Mouse (Mus musculus) heart, adult 8-10 months (tissue): Measurements from ENCODE around the gene Mogat2. TPM values are rescaled to one million over a fixed set of nuclear protein-coding genes. Genes with fewer than 3 reads are reported as not detected.

Experiments
- DNase-seq: peaks from one replicate; pipeline ENCODE4 v3.0.0; 2022; ENCODE audit warnings: low spot score
- total RNA-seq, 4 experiments: library from RNA; stranded (reverse); gene quantifications; 2 replicates each; pipeline ENCODE4 v1.2.4; 2022

Mogat2 gene
- total RNA-seq = not detected

GRCm38 (mm10) chr7:99238417-99238816 lies at the start of gene Mogat2:
Gene Mogat2, minus strand, starts transcription at chr7:99238619.
- no peak for DNase-seq

GRCm38 (mm10) chr7:99287287-99287686 lies 48.9 kb upstream of the Mogat2 start:
- no peak for DNase-seq

- no peak for DNase-seq
Observed at GRCm38 (mm10) chr7:99279586-99279985, 41.2 kb upstream of the Mogat2 start.

GRCm38 (mm10) chr7:99278309-99278708 lies 39.9 kb upstream of the Mogat2 start:
- no peak for DNase-seq

- no peak for DNase-seq
Observed at GRCm38 (mm10) chr7:99276679-99277078, 38.3 kb upstream of the Mogat2 start.

- DNase-seq = no peak
Observed at GRCm38 (mm10) chr7:99275131-99275530, 36.7 kb upstream of the Mogat2 start.

- DNase-seq = no peak
Observed at GRCm38 (mm10) chr7:99271630-99272029, 33.2 kb upstream of the Mogat2 start.

- no peak for DNase-seq
Observed at GRCm38 (mm10) chr7:99268951-99269945, 30.8 kb upstream of the Mogat2 start.

GRCm38 (mm10) chr7:99268506-99268900 lies 30.1 kb upstream of the Mogat2 start:
- DNase-seq = no peak

GRCm38 (mm10) chr7:99267897-99268505 lies 29.6 kb upstream of the Mogat2 start:
- DNase-seq = no peak

GRCm38 (mm10) chr7:99267251-99267896 lies 29.0 kb upstream of the Mogat2 start, which contains the start of gene Map6:
Gene Map6, plus strand, starts transcription at chr7:99267447.
- DNase-seq = no peak

- no peak for DNase-seq
Observed at GRCm38 (mm10) chr7:99264597-99264996, 26.2 kb upstream of the Mogat2 start.

GRCm38 (mm10) chr7:99263509-99263908 lies 25.1 kb upstream of the Mogat2 start:
- no peak for DNase-seq

- no peak for DNase-seq
Observed at GRCm38 (mm10) chr7:99261900-99262299, 23.5 kb upstream of the Mogat2 start.

- no peak for DNase-seq
Observed at GRCm38 (mm10) chr7:99255006-99255405, 16.6 kb upstream of the Mogat2 start.

GRCm38 (mm10) chr7:99250386-99250785 lies 12.0 kb upstream of the Mogat2 start:
- no peak for DNase-seq

- DNase-seq = peak; percentile 67
Observed at GRCm38 (mm10) chr7:99249582-99249911, 11.1 kb upstream of the Mogat2 start.

- no peak for DNase-seq
Observed at GRCm38 (mm10) chr7:99248906-99249581, 10.6 kb upstream of the Mogat2 start.

- DNase-seq = no peak
Observed at GRCm38 (mm10) chr7:99248157-99248742, 9.8 kb upstream of the Mogat2 start.

- DNase-seq = no peak
Observed at GRCm38 (mm10) chr7:99242097-99242496, 3.7 kb upstream of the Mogat2 start.

- DNase-seq = no peak
Observed at GRCm38 (mm10) chr7:99236888-99237660, 1.3 kb downstream of the Mogat2 start.
